Mouse (Mus musculus): ENCODE results near the gene Atp6v0d1.
"Not testable (repeated sequence)": the region's sequence is repeated elsewhere in the genome, so short reads cannot be mapped to it uniquely, and the experiment has no call there.

Gene Atp6v0d1

GRCm38 (mm10) chr8:105574741-105575140, 8.9 kb upstream of the Atp6v0d1 start:
- in situ Hi-C loops (cut with MboI), result no loop called here

- in situ Hi-C loops (cut with MboI), result no loop called here
Measured at GRCm38 (mm10) chr8:105573427-105573826, 7.6 kb upstream of the Atp6v0d1 start.

- in situ Hi-C loops (cut with MboI), result no loop called here
Measured at GRCm38 (mm10) chr8:105571810-105572209, 6.0 kb upstream of the Atp6v0d1 start.

GRCm38 (mm10) chr8:105566703-105567595, 1.1 kb upstream of the Atp6v0d1 start:
- in situ Hi-C loops (cut with MboI), result no loop called here

- in situ Hi-C loops (cut with MboI), result no loop called here
Measured at GRCm38 (mm10) chr8:105565401-105565881, 406 bp downstream of the Atp6v0d1 start.

GRCm38 (mm10) chr8:105564573-105565229, 1.1 kb downstream of the Atp6v0d1 start:
- in situ Hi-C loops (cut with MboI), result not testable (repeated sequence)

- in situ Hi-C loops (cut with MboI), result no loop called here
Measured at GRCm38 (mm10) chr8:105563871-105564270, 2.0 kb downstream of the Atp6v0d1 start.

GRCm38 (mm10) chr8:105562863-105563262, 3.0 kb downstream of the Atp6v0d1 start:
- in situ Hi-C loops (cut with MboI), result no loop called here

- in situ Hi-C loops (cut with MboI), result no loop called here
Measured at GRCm38 (mm10) chr8:105555230-105555629, 10.6 kb downstream of the Atp6v0d1 start.

- in situ Hi-C loops (cut with MboI), result no loop called here
Measured at GRCm38 (mm10) chr8:105554087-105554486, 11.8 kb downstream of the Atp6v0d1 start.

- in situ Hi-C loops (cut with MboI), result no loop called here
Measured at GRCm38 (mm10) chr8:105552824-105553223, 13.0 kb downstream of the Atp6v0d1 start.

- in situ Hi-C loops (cut with MboI), result no loop called here
Measured at GRCm38 (mm10) chr8:105552032-105552431, 13.8 kb downstream of the Atp6v0d1 start.

- in situ Hi-C loops (cut with MboI), result no loop called here
Measured at GRCm38 (mm10) chr8:105550083-105550482, 15.8 kb downstream of the Atp6v0d1 start.

GRCm38 (mm10) chr8:105549506-105549905, 16.3 kb downstream of the Atp6v0d1 start:
- in situ Hi-C loops (cut with MboI), result no loop called here

- in situ Hi-C loops (cut with MboI), result no loop called here
Measured at GRCm38 (mm10) chr8:105546384-105547350, 19.2 kb downstream of the Atp6v0d1 start.

GRCm38 (mm10) chr8:105545249-105545648, 20.6 kb downstream of the Atp6v0d1 start:
- in situ Hi-C loops (cut with MboI), result no loop called here

GRCm38 (mm10) chr8:105544544-105545205, 21.2 kb downstream of the Atp6v0d1 start:
- in situ Hi-C loops (cut with MboI), result no loop called here

- in situ Hi-C loops (cut with MboI), result no loop called here
Measured at GRCm38 (mm10) chr8:105543703-105544102, 22.1 kb downstream of the Atp6v0d1 start.

GRCm38 (mm10) chr8:105542808-105543207, 23.0 kb downstream of the Atp6v0d1 start:
- in situ Hi-C loops (cut with MboI), result no loop called here

- in situ Hi-C loops (cut with MboI), result no loop called here
Measured at GRCm38 (mm10) chr8:105542032-105542656, 23.7 kb downstream of the Atp6v0d1 start.

GRCm38 (mm10) chr8:105538940-105539339, 26.9 kb downstream of the Atp6v0d1 start:
- in situ Hi-C loops (cut with MboI), result no loop called here

Data from mature B cell (primary cell).